Mouse (Mus musculus): ENCODE results near the gene Mafk.

GRCm38 (mm10) chr5:139804573-139805111 lies 13.3 kb downstream of the Mafk start:
- TF ChIP-seq GATA1 (IDR thresholded peaks at IDR 0.05; ENCODE audit: borderline replicate concordance, low read length) (no peak), FLI1 (IDR thresholded peaks at IDR 0.05; ENCODE audit: low read length) (no peak)
